Mouse (Mus musculus) thymus, postnatal 36 days (tissue): ENCODE results near the gene Ccdc169.
"Not testable (repeated sequence)": the region's sequence is repeated elsewhere in the genome, so short reads cannot be mapped to it uniquely, and the experiment has no call there.

Experiments
- DNase-seq, 2 experiments: peaks; one replicate each; pipeline ENCODE4 v3.0.0; 2022; ENCODE audit warnings: mixed read lengths in 2 of 2

The Ccdc169 gene

GRCm38 (mm10) chr3:55203621-55204020, 66.5 kb downstream of the Ccdc169 start:
- DNase-seq = not testable (repeated sequence)

- no peak for DNase-seq
Observed at GRCm38 (mm10) chr3:55206413-55206812, 69.3 kb downstream of the Ccdc169 start.

GRCm38 (mm10) chr3:55207665-55208064, 70.5 kb downstream of the Ccdc169 start:
- DNase-seq = no peak

GRCm38 (mm10) chr3:55212254-55212653, 75.1 kb downstream of the Ccdc169 start:
- no peak for DNase-seq

GRCm38 (mm10) chr3:55213785-55214184, 76.6 kb downstream of the Ccdc169 start:
- no peak for DNase-seq

GRCm38 (mm10) chr3:55214413-55214812, 77.3 kb downstream of the Ccdc169 start:
- DNase-seq = no peak

- DNase-seq = no peak
Observed at GRCm38 (mm10) chr3:55222502-55222901, 85.4 kb downstream of the Ccdc169 start.
